Mouse (Mus musculus) heart, adult 2 months (tissue): ENCODE results near the gene Prpf3. TPM values are rescaled to one million over a fixed set of nuclear protein-coding genes. Genes with fewer than 3 reads are reported as not detected.
"Not testable (repeated sequence)": the region's sequence is repeated elsewhere in the genome, so short reads cannot be mapped to it uniquely, and the experiment has no call there.

Experiments used
- DNase-seq, 2 experiments: peaks; one replicate each; pipeline ENCODE4 v3.0.0; 2021
- H3K27ac ChIP-seq: fragments of 200-600 bp; 2 replicates; pipeline ENCODE4 v1.8.1; 2022
- H3K27me3 ChIP-seq: fragments of 200-500 bp; 2 replicates; pipeline ENCODE4 v1.6.1; 2012; ENCODE audit warnings: mild to moderate bottlenecking, low read length, inconsistent platforms, mixed read lengths; ENCODE audit not compliant: control insufficient read depth, insufficient read depth
- H3K36me3 ChIP-seq: fragments of 200-500 bp; 2 replicates; pipeline ENCODE4 v1.6.1; 2012; ENCODE audit warnings: low read length, inconsistent platforms; ENCODE audit not compliant: control insufficient read depth, insufficient read depth
- H3K4me1 ChIP-seq: fragments of 200-500 bp; 2 replicates; pipeline ENCODE4 v1.6.1; 2011; ENCODE audit warnings: low read length; ENCODE audit not compliant: control insufficient read depth, insufficient read depth
- H3K4me3 ChIP-seq: fragments of 200-600 bp; 2 replicates; pipeline ENCODE4 v1.8.1; 2022
- H3K79me2 ChIP-seq: fragments of 200-500 bp; replicated peaks from 2 replicates; pipeline ENCODE4 v1.6.1; 2012; ENCODE audit warnings: mild to moderate bottlenecking, inconsistent platforms, low read length, moderate library complexity, mixed read lengths; ENCODE audit not compliant: control insufficient read depth, insufficient read depth
- H3K9ac ChIP-seq: fragments of 200-500 bp; 2 replicates; pipeline ENCODE4 v1.6.1; 2012; ENCODE audit warnings: low read depth, mild to moderate bottlenecking, control low read depth, inconsistent platforms, low read length, mixed read lengths
- CTCF ChIP-seq: fragments of 200-600 bp; IDR thresholded peaks from 2 replicates; pipeline ENCODE4 v1.8.1; 2022; ENCODE audit warnings: antibody characterized with exemption, mild to moderate bottlenecking, moderate library complexity
- EP300 ChIP-seq: fragments of 200-500 bp; IDR thresholded peaks from 2 replicates; pipeline ENCODE4 v1.6.1; 2011; ENCODE audit warnings: low read depth, low read length, control low read depth; ENCODE audit not compliant: insufficient read depth
- POLR2A ChIP-seq: fragments of 200-500 bp; IDR thresholded peaks from 2 replicates; pipeline ENCODE4 v1.6.1; 2011; ENCODE audit warnings: mild to moderate bottlenecking, low read depth, low read length, control low read depth; ENCODE audit not compliant: insufficient read depth
- WGBS: fragments of 180-500 bp; shearing (Covaris S2); methylation state at CpG from one replicate; pipeline ENCODE4 v1.1.7; 2018; 5-methylcytosine and 5-hydroxymethylcytosine counted together
- intact Hi-C: fragments of 180-260 bp; cut with DNase I; formaldehyde crosslinking; loops from one replicate; pipeline ENCODE4 v1.15.1; 2025
- polyA plus RNA-seq: library from polyadenylated mRNA; depleted of rRNA; stranded (reverse); fragments of >200 nt; gene quantifications from 2 replicates; pipeline ENCODE4 v1.2.3, GENCODE M21; 2012
- total RNA-seq, 2 experiments: library from RNA; stranded (reverse); gene quantifications; 2 replicates each; pipeline ENCODE4 v1.2.3; 2021

Prpf3 gene
- total and polyA plus RNA-seq, 3 experiments, result 9.3 to 24.0 (median 19.4) TPM

- no peak overlapping the region for H3K4me3 ChIP-seq
- H3K27ac ChIP-seq, result no peak overlapping the region
- peaks cover 5% of the 10 kb centered on the region for H3K36me3 ChIP-seq
- TF ChIP-seq POLR2A (no peak), EP300 (no peak), CTCF (no peak)
- no peak for DNase-seq
- no peaks in the 10 kb centered on the region for H3K27me3 ChIP-seq
- peaks cover 15% of the 10 kb centered on the region for H3K79me2 ChIP-seq
- H3K9ac ChIP-seq, result no peak overlapping the region
- intact Hi-C loops, result no loop called here
- H3K4me1 ChIP-seq, result peaks cover 3% of the 10 kb centered on the region
- WGBS, result 32% methylated on average over 2 of the region's 2 CpGs
These were observed 47.3 kb downstream of the Prpf3 start for GRCm38 (mm10) chr3:95808384-95808783.

GRCm38 (mm10) chr3:95807630-95808029, 48.1 kb downstream of the Prpf3 start:
- H3K36me3 ChIP-seq, H3K9ac ChIP-seq, H3K4me3 ChIP-seq, intact Hi-C loops, DNase-seq, H3K4me1 ChIP-seq, H3K27me3 ChIP-seq, H3K27ac ChIP-seq: not testable (repeated sequence)
- H3K79me2 ChIP-seq, result peaks cover 16% of the 10 kb centered on the region
- peak; percentile 14; the same call in 1 of the 2 replicates for TF ChIP-seq CTCF
- WGBS, result 93% methylated on average over 6 of the region's 6 CpGs

GRCm38 (mm10) chr3:95806677-95807076, 49.0 kb downstream of the Prpf3 start:
- 11% methylated on average over 1 of the region's 1 CpGs for WGBS
- Histone ChIP-seq H3K4me1 (peaks cover 3% of the 10 kb centered on the region), H3K36me3 (peaks cover 5% of the 10 kb centered on the region), H3K9ac (no peak overlapping the region), H3K27ac (no peak overlapping the region), H3K79me2 (peaks cover 18% of the 10 kb centered on the region), H3K27me3 (no peaks in the 10 kb centered on the region), H3K4me3 (no peak overlapping the region)
- DNase-seq, result no peak
- intact Hi-C loops, result no loop called here
- TF ChIP-seq POLR2A (no peak), CTCF (no peak), EP300 (no peak)

GRCm38 (mm10) chr3:95803851-95804250, 51.8 kb downstream of the Prpf3 start:
- intact Hi-C loops, result no loop called here
- Histone ChIP-seq H3K79me2 (peaks cover 18% of the 10 kb centered on the region), H3K4me3 (no peak overlapping the region), H3K27me3 (no peaks in the 10 kb centered on the region), H3K9ac (no peak overlapping the region), H3K4me1 (peaks cover 2% of the 10 kb centered on the region; the same call in 1 of the 2 replicates), H3K27ac (no peak overlapping the region), H3K36me3 (peaks cover 3% of the 10 kb centered on the region; the same call in 1 of the 2 replicates)
- TF ChIP-seq CTCF (no peak), POLR2A (no peak), EP300 (no peak)
- no peak for DNase-seq
- 95% methylated on average over 4 of the region's 4 CpGs for WGBS

DNA sequence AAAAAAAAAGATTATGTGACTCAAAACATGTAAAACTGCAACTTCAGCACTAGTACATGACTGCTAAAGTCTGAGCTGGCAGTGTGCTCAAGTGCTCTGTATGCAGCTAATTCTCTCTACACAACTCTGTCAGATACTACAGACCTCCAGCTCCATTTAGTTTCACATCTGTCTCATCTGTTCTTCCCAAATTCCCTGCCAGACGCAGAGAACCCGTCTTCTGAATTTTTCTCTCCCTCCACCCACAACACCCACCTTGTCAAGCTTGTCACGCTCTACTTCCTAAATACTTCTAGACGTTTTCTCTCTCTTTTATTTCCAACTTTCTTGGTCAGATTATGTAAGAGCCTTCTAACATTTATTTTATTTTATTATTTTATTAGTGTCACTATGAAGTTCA, 56.9 kb downstream of the Prpf3 start:
- no peak overlapping the region for H3K27ac ChIP-seq
- DNase-seq, result no peak
- WGBS, result 69% methylated on average over 4 of the region's 4 CpGs
- no peak overlapping the region for H3K9ac ChIP-seq
- TF ChIP-seq POLR2A (no peak), CTCF (no peak), EP300 (no peak)
- no peak overlapping the region for H3K4me3 ChIP-seq
- no peaks in the 10 kb centered on the region for H3K36me3 ChIP-seq
- H3K27me3 ChIP-seq, result no peaks in the 10 kb centered on the region
- peaks cover 13% of the 10 kb centered on the region for H3K79me2 ChIP-seq
- intact Hi-C loops, result no loop called here
- H3K4me1 ChIP-seq, result no peaks in the 10 kb centered on the region; the same call in 1 of the 2 replicates

DNA sequence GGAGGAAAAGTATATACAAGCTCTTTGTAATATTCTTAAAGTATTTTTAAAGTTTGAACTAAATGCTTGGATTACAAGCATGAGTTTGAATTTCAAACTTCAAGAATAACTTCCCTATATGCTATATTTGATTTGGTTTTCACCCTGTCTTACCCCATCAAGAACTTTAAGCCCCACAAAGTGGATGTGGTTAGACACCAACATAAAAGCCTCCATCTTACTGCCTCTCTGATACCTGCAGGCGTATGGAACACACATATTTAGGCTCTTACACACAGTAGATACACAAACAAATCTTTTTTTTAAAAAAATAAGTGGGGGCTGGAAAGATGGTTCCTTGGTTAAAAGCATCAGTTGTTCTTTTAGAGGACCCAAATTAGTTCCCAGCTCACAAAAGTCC, 61.4 kb downstream of the Prpf3 start:
- Histone ChIP-seq H3K36me3 (no peaks in the 10 kb centered on the region), H3K27me3 (no peaks in the 10 kb centered on the region), H3K79me2 (peaks cover 7% of the 10 kb centered on the region), H3K4me3 (no peak overlapping the region), H3K9ac (no peak overlapping the region), H3K4me1 (peaks cover 1% of the 10 kb centered on the region), H3K27ac (no peak overlapping the region)
- TF ChIP-seq CTCF (no peak), POLR2A (no peak), EP300 (no peak)
- no peak for DNase-seq
- WGBS, result 93% methylated on average over 1 of the region's 1 CpGs
- intact Hi-C loops, result no loop called here

DNA sequence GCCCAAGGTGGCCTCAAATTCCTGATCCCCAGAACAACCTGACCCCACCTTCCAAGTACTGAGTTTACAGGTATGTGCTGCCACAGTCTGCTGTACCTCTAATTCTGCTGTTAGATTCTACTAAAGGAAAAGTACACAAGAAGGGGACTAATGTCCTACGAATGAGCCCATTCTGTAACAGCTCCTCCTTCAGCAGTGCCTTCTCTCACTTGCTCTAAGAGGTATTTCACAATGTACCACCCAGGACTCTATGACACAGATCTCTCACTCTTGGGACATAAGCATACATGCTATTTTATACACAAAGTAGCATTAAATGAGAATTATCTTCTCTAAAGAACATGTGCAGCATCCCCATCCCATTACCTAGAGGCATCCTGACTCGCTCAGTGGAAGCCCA, 62.0 kb downstream of the Prpf3 start:
- H3K9ac ChIP-seq, result no peak overlapping the region
- H3K27ac ChIP-seq, result no peak overlapping the region
- no peak for DNase-seq
- H3K27me3 ChIP-seq, result no peaks in the 10 kb centered on the region
- H3K4me3 ChIP-seq, result no peak overlapping the region
- WGBS, result 91% methylated on average over 2 of the region's 2 CpGs
- peaks cover 1% of the 10 kb centered on the region for H3K4me1 ChIP-seq
- H3K79me2 ChIP-seq, result peaks cover 8% of the 10 kb centered on the region
- H3K36me3 ChIP-seq, result no peaks in the 10 kb centered on the region
- TF ChIP-seq CTCF (no peak), POLR2A (no peak), EP300 (no peak)
- intact Hi-C loops, result no loop called here
